Mouse (Mus musculus): Measurements from ENCODE around the gene Reep3.
"Not testable (repeated sequence)": the region's sequence is repeated elsewhere in the genome, so short reads cannot be mapped to it uniquely, and the experiment has no call there.

The Reep3 gene

DNA sequence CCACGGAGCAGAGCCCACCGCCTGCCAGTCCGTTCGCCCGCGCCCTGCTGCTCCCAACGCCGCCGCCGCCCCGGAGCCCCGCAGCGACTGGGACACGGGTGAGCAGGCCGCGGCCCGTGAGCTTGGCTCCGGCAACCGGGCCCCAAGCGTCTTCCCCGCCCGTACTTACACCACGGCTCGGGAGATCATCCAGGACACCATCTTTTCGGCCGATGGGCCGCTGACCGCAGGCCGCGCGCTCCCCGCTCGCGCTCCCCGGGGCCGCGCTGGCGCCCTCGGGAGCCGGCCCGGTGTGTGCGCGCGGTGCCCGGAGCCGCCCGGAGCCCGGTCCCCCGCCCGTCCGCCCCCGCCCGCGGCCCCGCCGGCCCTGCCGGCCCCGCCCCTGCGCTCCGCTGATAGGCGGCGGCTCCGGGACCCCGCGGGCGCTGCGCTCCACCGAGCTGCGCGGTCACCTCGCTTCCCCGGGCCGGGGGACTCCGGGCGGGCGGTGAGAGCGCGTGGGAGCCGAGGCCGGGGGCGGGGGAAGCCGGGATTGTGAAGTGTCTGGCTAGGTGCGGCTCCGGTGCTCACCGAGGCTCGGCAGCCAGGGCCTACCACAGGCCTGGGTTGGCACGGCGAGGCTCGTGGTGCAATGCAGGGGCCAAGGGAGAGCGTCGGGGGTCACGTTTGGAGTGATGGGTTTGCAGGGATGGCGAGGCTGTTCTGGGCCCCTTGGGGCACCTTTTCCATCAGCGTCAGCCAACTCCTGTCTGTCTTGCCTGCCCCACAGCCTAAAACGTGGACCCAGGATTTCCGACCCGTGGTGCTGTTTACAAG, at the start of gene Reep3:
Reep3 (minus strand) TSS at position 325 of the 816 bp plus-strand sequence.
- peak; percentile 15 to 53 for DNase-seq (ENCODE audit: low spot score in 2 of 2)

GRCm38 (mm10) chr10:67145623-67146022, 48.9 kb upstream of the Reep3 start:
- DNase-seq (ENCODE audit: low spot score in 2 of 2), result no peak

DNA sequence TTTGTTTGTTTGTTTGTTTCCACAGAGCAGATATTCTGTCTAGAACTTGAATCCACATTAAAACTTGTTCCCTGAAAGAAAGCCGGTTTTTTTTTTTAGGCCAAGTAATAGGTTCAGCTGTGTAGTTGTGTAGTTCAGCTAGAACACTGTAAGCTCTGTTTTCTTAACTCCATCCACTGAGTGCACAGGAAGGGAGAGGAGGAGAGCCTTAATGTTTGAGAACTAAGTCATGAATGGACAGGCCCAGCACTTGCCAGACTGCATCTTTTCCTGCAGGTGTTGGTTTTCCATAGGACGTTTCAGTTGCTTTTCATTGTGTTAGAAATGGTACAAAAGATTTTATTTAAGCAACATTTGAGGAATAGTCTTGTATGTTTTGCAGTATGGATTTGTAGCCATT, 47.5 kb upstream of the Reep3 start:
- DNase-seq (ENCODE audit: low spot score in 2 of 2), result no peak

GRCm38 (mm10) chr10:67143661-67144060, 46.9 kb upstream of the Reep3 start:
- DNase-seq (ENCODE audit: low spot score in 2 of 2), result no peak

GRCm38 (mm10) chr10:67137437-67137836, 40.7 kb upstream of the Reep3 start:
- DNase-seq (ENCODE audit: low spot score in 2 of 2), result no peak

DNA sequence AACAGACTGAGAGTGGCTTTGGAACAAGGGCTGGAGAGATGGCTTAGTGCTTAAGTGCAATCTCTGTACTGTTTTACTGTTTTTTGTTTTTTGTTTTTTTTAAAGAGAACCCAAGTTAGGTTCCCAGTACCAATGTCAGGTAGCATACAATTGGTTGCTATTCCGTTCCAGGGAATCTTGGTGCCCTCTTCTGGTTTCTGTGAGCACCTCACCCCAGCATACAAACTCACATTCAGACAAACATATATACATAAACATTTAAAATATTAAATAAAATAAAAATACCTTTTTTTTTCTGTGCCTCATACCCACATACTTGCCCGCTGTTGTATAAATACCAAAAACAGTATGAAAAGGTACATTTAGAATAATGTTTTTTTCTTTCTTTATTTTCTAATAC, 37.6 kb upstream of the Reep3 start:
- DNase-seq (ENCODE audit: low spot score in 2 of 2), result no peak

DNA sequence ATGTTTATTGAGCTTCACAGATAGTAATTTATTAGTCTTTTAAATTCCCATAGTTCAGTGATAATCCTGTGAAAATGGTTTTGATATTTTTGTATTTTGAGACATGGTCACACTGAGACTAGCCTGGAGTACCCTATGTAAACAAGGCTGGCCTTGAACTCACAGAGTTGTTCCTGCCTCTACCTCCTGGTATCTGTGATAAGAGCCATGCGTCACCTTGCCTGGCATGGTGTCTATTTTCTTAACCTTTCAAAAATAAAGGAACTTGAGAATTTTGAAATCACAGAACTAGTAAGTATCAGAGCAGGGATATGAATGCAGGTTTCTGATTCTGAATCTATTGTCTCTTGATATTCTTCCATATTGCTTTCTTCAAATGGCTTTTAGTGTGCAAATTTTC, 35.0 kb upstream of the Reep3 start:
- no peak for DNase-seq (ENCODE audit: low spot score in 2 of 2)

- no peak for DNase-seq (ENCODE audit: low spot score in 2 of 2)
Measured at GRCm38 (mm10) chr10:67129531-67129930, 32.8 kb upstream of the Reep3 start.

- DNase-seq (ENCODE audit: low spot score in 2 of 2), result peak in 1 of 2 experiments; percentile 34
Measured at GRCm38 (mm10) chr10:67126859-67127758, 30.4 kb upstream of the Reep3 start.

- DNase-seq (ENCODE audit: low spot score in 2 of 2), result no peak
Measured at GRCm38 (mm10) chr10:67126061-67126858, 29.5 kb upstream of the Reep3 start.

DNA sequence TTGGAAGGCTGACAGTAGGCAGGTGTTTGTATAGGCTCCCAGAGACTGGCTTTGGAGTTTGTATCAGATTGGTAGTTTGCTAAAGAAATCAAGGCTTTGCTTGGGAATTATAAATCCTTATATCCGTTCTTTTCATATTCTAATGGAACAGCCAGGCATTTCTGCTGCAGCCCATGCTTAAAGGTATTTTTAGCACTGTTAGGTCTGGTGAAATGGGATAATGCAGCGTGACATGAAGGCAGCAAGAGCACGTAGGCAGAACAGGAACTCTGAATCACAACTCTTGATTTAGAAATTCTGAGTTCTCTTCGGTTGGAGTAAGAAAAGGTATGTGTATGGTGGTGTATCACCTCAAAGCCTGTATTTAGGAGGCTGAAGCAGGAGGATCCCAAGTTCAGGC, 27.4 kb upstream of the Reep3 start:
- no peak for DNase-seq (ENCODE audit: low spot score in 2 of 2)

- DNase-seq (ENCODE audit: low spot score in 2 of 2), result no peak
Measured at GRCm38 (mm10) chr10:67123756-67124155, 27.0 kb upstream of the Reep3 start.

DNA sequence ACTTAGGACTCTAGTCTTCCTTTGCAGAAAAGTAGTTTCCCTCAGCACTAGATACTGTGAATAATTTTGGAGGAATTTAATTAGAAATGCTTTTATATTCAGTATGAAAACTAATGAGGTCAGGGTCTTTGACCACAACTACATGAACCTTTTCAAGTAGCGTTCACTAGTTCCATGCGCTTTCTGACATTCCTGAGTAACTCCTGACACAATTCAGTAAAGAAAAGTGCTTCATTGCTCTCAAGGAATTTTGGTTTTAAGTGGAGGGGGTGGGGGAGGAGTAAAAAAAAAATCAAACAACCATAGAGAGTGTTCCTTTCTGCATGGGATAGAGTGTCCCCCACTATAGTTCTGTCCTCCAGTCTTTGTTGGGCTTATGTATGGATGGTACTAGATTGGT, 23.9 kb upstream of the Reep3 start:
- no peak for DNase-seq (ENCODE audit: low spot score in 2 of 2)

- DNase-seq (ENCODE audit: low spot score in 2 of 2), result no peak
Measured at GRCm38 (mm10) chr10:67120180-67120579, 23.4 kb upstream of the Reep3 start.

DNA sequence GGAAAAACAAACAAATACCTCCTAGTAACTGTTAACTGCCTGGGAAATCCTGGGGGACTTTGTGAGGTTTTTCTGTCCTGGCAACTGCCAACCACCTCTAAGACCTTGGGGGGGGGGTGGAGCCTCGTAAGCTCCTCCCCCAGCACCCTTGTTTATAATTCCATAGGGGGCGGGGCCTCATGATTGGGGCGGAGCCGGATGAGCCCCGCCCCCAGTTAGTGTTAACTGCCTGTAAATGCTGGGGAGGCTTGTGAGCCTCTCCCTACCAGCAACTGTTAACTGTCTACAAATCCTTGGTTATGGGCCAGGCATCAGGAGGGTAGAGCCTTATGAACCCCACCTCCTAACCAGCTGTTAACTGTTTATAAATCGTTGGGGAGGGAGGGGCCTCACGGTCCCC, 22.5 kb upstream of the Reep3 start:
- DNase-seq (ENCODE audit: low spot score in 2 of 2), result no peak

- no peak for DNase-seq (ENCODE audit: low spot score in 2 of 2)
Measured at GRCm38 (mm10) chr10:67116251-67116650, 19.5 kb upstream of the Reep3 start.

- no peak for DNase-seq (ENCODE audit: low spot score in 2 of 2)
Measured at GRCm38 (mm10) chr10:67115666-67116091, 18.9 kb upstream of the Reep3 start.

DNA sequence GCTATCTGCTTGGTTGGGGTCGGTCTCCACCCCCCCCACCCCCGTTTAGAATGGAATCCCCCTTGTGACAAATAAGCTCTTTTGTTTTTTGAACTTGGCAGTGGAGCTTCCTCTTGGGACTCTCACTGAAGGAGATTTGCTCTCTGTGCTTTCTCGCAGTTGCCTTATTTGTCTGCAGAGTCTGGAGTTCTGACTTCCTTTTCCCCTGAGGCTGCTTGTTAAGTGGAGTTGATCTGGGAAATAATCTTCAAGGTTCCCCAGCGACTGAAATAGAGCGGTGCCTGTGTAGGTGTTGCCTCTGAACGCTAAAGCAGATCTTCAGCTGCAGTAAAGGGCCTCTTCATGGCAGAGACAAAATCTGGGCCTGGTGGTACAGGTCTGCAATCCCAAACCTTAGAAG, 18.4 kb upstream of the Reep3 start:
- no peak for DNase-seq (ENCODE audit: low spot score in 2 of 2)

GRCm38 (mm10) chr10:67113833-67114232, 17.1 kb upstream of the Reep3 start:
- DNase-seq (ENCODE audit: low spot score in 2 of 2), result no peak

DNA sequence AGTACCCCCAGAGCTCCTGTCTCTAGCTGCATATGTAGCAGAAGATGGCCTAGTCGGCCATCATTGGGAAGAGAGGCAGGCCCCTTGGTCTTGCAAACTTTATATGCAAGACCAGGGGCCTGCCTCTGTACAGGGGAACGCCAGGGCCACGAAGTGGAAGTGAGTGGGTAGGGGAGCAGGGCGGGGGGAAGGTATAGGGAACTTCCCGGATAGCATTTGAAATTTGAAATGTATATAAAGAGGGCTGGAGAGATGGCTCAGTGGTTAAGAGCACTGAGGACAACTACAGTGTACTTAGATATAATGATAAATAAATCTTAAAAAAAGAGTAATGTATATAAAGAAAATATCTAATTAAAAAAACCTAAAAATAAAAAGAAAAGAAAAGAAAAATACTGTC, 16.2 kb upstream of the Reep3 start:
- DNase-seq (ENCODE audit: low spot score in 2 of 2), result not testable (repeated sequence)

GRCm38 (mm10) chr10:67111799-67112177, 15.0 kb upstream of the Reep3 start:
- peak; percentile 15 to 40 for DNase-seq (ENCODE audit: low spot score in 2 of 2)
